Mouse (Mus musculus) stomach, embryonic 14.5 days (tissue): ENCODE measurements at regions not wholly inside any gene's neighbourhood (a gene's known extent, or its start where the extent isn't known, plus 50 kb on each side); places are given as distances from the start of the nearest gene placed in this dataset.

Experiments
- ATAC-seq: fragments of 200-750 bp; cut with Nextera tagmentation; 2 replicates; pipeline ENCODE4 v1.8.0; 2017; ENCODE audit warnings: low read depth, moderate TSS enrichment; ENCODE audit not compliant: insufficient number of reproducible peaks, insufficient read depth, low FRiP score
- H3K27ac ChIP-seq: fragments of 300-500 bp; sonication (generic); 2 replicates; pipeline ENCODE4 v1.5.1; 2014; ENCODE audit warnings: mild to moderate bottlenecking, low read length, moderate library complexity, mixed read lengths
- H3K27me3 ChIP-seq: fragments of 300-500 bp; sonication (generic); 2 replicates; pipeline ENCODE4 v1.6.1; 2014; ENCODE audit warnings: low read length, control low read depth, mixed read lengths; ENCODE audit not compliant: control insufficient read depth, insufficient read depth
- H3K36me3 ChIP-seq: fragments of 300-500 bp; sonication (generic); 2 replicates; pipeline ENCODE4 v1.6.1; 2014; ENCODE audit warnings: mild to moderate bottlenecking, control low read depth, low read length, moderate library complexity, mixed read lengths; ENCODE audit not compliant: control insufficient read depth, insufficient read depth
- H3K4me1 ChIP-seq: fragments of 300-500 bp; sonication (generic); 2 replicates; pipeline ENCODE4 v1.6.1; 2014; ENCODE audit warnings: low read length, control low read depth, mixed read lengths; ENCODE audit not compliant: control insufficient read depth, insufficient read depth
- H3K4me2 ChIP-seq: fragments of 300-500 bp; sonication (generic); replicated peaks from 2 replicates; pipeline ENCODE4 v1.6.1; 2014; ENCODE audit warnings: low read depth, low read length, control low read depth
- H3K4me3 ChIP-seq: fragments of 300-500 bp; sonication (generic); 2 replicates; pipeline ENCODE4 v1.5.1; 2014; ENCODE audit warnings: low read depth, low read length, control low read depth
- H3K9ac ChIP-seq: fragments of 300-500 bp; sonication (generic); replicated peaks from 2 replicates; pipeline ENCODE4 v1.6.1; 2014; ENCODE audit warnings: low read depth, mild to moderate bottlenecking, control low read depth, low read length, moderate library complexity, mixed read lengths
- H3K9me3 ChIP-seq: fragments of 300-500 bp; sonication (generic); 2 replicates; pipeline ENCODE4 v1.6.1; 2016; ENCODE audit warnings: low read depth, low read length, control low read depth; ENCODE audit not compliant: control insufficient read depth
- WGBS: fragments of 180-500 bp; shearing (Covaris S2); extraction: QIAGEN DNeasy Blood & Tissue Kit; methylation state at CpG from one replicate; pipeline ENCODE4 v1.1.7; 2014; 5-methylcytosine and 5-hydroxymethylcytosine counted together

DNA sequence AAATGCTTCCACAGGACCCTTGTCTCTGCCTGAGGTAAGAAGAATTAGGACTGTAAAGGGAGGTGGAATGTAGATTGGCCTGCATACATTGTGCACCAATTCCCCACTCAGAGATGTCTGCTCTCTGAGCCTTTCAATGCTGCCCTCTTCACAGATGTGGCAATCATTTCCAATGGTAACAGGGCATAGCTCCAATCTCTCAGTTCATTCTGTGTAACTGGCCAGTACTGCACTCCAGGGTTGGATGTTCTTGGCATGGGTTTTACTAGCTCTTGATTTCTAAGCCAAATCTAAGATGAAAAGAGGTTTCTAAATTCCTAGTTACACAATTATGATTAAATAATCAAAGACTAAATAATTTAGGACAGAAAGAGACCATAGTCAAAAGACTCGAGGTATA is 1439.8 kb upstream of the Lrrc6 start:
- Histone ChIP-seq H3K27ac (no peak overlapping the region), H3K4me1 (no peaks in the 10 kb centered on the region), H3K4me2 (no peak overlapping the region), H3K9ac (no peak overlapping the region), H3K4me3 (no peak overlapping the region), H3K27me3 (no peaks in the 10 kb centered on the region), H3K36me3 (no peaks in the 10 kb centered on the region), H3K9me3 (no peaks in the 10 kb centered on the region)
- no peak for ATAC-seq
- WGBS = 86% methylated on average over 1 of the region's 1 CpGs

- H3K27me3 ChIP-seq = no peaks in the 10 kb centered on the region
- H3K9me3 ChIP-seq = no peaks in the 10 kb centered on the region
- H3K27ac ChIP-seq = no peak overlapping the region
- no peak overlapping the region for H3K4me3 ChIP-seq
- no peaks in the 10 kb centered on the region for H3K36me3 ChIP-seq
- no peak for ATAC-seq
- no peaks in the 10 kb centered on the region for H3K4me1 ChIP-seq
- H3K4me2 ChIP-seq = no peak overlapping the region
- WGBS = 67% methylated on average over 2 of the region's 2 CpGs
- H3K9ac ChIP-seq = no peak overlapping the region
Measured at GRCm38 (mm10) chr15:67924885-67925284, 1424.2 kb upstream of the Lrrc6 start.

DNA sequence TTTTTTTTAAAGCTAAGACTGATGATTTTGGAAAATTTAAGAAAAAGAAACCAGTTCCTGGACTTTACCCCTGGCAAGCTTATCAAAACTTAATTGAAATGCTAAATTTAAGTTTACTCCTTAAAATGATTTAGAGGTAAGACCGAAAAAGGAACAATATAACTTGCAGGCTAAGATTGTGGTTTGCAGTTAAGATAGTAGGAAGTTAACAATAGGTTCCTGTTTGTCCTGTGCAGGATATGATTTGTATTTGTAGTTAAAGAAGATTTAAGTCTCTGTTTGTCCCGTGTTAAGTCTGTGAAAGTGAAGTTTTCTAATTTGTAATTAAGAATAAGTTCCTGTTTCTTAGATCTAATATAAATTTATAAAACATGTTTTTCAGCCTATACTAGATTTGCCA is 1406.3 kb upstream of the Lrrc6 start:
- H3K4me1 ChIP-seq = no peaks in the 10 kb centered on the region
- no peak overlapping the region for H3K4me2 ChIP-seq
- WGBS = 74% methylated on average over 2 of the region's 2 CpGs
- no peak overlapping the region for H3K4me3 ChIP-seq
- no peak overlapping the region for H3K27ac ChIP-seq
- H3K36me3 ChIP-seq = no peaks in the 10 kb centered on the region
- no peaks in the 10 kb centered on the region for H3K27me3 ChIP-seq
- no peak for ATAC-seq
- no peaks in the 10 kb centered on the region for H3K9me3 ChIP-seq
- no peak overlapping the region for H3K9ac ChIP-seq

- WGBS = 68% methylated on average over 1 of the region's 1 CpGs
- Histone ChIP-seq H3K9ac (no peak overlapping the region), H3K4me2 (no peak overlapping the region), H3K4me1 (no peaks in the 10 kb centered on the region), H3K9me3 (no peaks in the 10 kb centered on the region), H3K27me3 (no peaks in the 10 kb centered on the region), H3K27ac (no peak overlapping the region), H3K4me3 (no peak overlapping the region), H3K36me3 (no peaks in the 10 kb centered on the region)
- ATAC-seq = no peak
Measured at GRCm38 (mm10) chr15:67905279-67905678, 1404.6 kb upstream of the Lrrc6 start.

DNA sequence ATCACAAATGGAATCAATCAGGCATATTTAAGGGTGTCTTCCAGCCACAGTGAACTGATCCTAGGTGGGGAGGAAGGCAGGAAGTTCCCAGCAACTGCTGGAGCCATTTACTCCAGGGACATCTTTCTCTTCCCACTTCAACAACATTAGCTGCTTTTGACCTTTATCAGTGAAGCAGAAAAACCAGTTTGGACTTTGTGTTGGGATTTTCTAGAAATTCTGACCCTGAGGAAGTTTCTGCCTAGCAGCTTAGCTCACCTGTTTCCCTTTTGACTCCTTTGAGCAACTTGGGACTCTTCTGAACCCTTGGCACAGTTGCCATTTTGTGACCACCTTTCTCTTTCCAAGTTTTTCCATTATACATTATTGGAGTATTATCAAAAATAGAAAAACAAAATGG is 1403.9 kb upstream of the Lrrc6 start:
- H3K27me3 ChIP-seq = no peaks in the 10 kb centered on the region
- H3K27ac ChIP-seq = no peak overlapping the region
- no peaks in the 10 kb centered on the region for H3K4me1 ChIP-seq
- H3K9ac ChIP-seq = no peak overlapping the region
- no peaks in the 10 kb centered on the region for H3K36me3 ChIP-seq
- no peak for ATAC-seq
- H3K4me3 ChIP-seq = no peak overlapping the region
- no peaks in the 10 kb centered on the region for H3K9me3 ChIP-seq
- no peak overlapping the region for H3K4me2 ChIP-seq

GRCm38 (mm10) chr15:67902982-67903381 is 1402.3 kb upstream of the Lrrc6 start:
- H3K9me3 ChIP-seq = no peaks in the 10 kb centered on the region
- no peaks in the 10 kb centered on the region for H3K4me1 ChIP-seq
- H3K36me3 ChIP-seq = no peaks in the 10 kb centered on the region
- H3K9ac ChIP-seq = no peak overlapping the region
- ATAC-seq = no peak
- no peaks in the 10 kb centered on the region for H3K27me3 ChIP-seq
- H3K4me2 ChIP-seq = no peak overlapping the region
- H3K4me3 ChIP-seq = no peak overlapping the region
- WGBS = 85% methylated on average over 2 of the region's 2 CpGs
- H3K27ac ChIP-seq = no peak overlapping the region

DNA sequence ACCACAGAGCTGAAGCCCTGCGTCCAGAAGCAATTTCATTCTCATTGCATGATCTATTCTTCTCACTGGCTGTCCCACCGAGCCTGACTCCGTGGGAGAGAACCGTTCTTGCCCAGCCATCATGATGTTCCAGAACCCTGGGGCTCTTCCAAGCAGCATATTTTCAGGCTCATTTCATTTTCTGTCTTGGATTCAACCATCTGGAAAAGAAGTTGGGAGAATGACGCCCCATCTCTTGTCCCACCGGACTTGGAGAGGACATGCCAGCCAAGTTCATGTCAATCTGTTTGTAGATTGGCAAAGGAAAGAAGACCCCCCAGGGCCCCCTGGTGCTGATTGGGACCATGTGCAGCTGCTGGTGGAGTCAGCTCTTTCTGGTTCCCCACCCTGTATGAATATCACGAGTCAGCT is 1400.5 kb upstream of the Lrrc6 start:
- WGBS = 87% methylated on average over 7 of the region's 7 CpGs
- Histone ChIP-seq H3K4me2 (no peak overlapping the region), H3K9ac (no peak overlapping the region), H3K4me1 (no peaks in the 10 kb centered on the region), H3K27me3 (no peaks in the 10 kb centered on the region), H3K36me3 (no peaks in the 10 kb centered on the region), H3K4me3 (no peak overlapping the region), H3K27ac (no peak overlapping the region), H3K9me3 (no peaks in the 10 kb centered on the region)
- ATAC-seq = no peak

DNA sequence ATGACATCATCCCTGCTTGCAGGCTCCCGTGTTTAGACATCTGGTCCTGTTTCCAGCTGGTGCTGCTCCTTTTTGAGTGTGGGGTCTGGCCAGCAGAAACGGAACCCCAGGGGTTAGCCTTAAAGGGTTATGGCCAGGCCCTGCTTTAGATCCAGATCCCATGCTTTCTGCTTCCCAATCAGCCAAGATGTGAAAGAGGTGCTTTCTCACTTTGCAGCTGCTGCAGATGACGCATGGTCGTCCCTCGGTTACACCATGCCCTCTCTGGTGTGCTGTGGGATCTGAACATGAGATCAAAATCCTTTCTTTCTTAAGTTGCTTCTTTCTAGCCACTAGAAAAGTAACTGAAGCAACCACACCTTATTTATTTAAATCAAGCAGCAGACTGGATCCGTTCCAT is 1399.1 kb upstream of the Lrrc6 start:
- Histone ChIP-seq H3K27ac (no peak overlapping the region), H3K4me2 (no peak overlapping the region), H3K9me3 (no peaks in the 10 kb centered on the region), H3K9ac (no peak overlapping the region), H3K4me1 (no peaks in the 10 kb centered on the region), H3K4me3 (no peak overlapping the region), H3K36me3 (no peaks in the 10 kb centered on the region), H3K27me3 (no peaks in the 10 kb centered on the region)
- WGBS = 68% methylated on average over 6 of the region's 6 CpGs
- ATAC-seq = no peak

DNA sequence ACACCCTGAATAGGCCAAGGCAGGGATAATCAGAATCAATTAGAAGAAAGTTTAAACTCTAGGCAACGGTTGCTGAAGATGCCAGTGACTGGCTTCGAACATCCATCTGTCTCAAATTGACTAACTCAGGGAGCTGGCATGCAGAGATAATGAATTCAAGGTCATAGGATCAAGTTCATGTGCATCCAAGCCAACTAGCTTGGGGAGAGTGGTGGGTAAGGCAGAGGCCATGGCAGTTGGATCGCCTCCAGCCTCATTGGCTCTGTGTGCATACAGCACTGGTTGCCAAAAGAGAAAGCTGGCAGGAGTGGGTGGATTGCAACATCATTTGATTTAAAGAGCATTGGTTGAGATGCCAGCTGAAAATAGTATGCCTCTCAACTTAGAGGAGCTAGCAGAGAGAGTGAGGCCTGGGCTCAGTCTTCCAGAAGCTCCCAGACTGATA is 1398.3 kb upstream of the Lrrc6 start:
- Histone ChIP-seq H3K4me1 (no peaks in the 10 kb centered on the region), H3K4me2 (no peak overlapping the region), H3K9me3 (no peaks in the 10 kb centered on the region), H3K27me3 (no peaks in the 10 kb centered on the region), H3K36me3 (no peaks in the 10 kb centered on the region), H3K9ac (no peak overlapping the region), H3K4me3 (no peak overlapping the region), H3K27ac (no peak overlapping the region)
- ATAC-seq = no peak
- 67% methylated on average over 3 of the region's 3 CpGs for WGBS
